Mouse (Mus musculus) ES-Bruce4 (cell line): ENCODE data around the gene Gdpd5. TPM values are rescaled to one million over a fixed set of nuclear protein-coding genes. Genes with fewer than 3 reads are reported as not detected.
A peak's percentile ranks its signal among the peaks of the same experiment; 100 is the strongest.

Experiments
- H3K27ac ChIP-seq: 2 replicates; pipeline ENCODE4 v1.5.1; 2012; ENCODE audit warnings: low read length, inconsistent platforms; ENCODE audit not compliant: insufficient read depth
- H3K27me3 ChIP-seq: 2 replicates; pipeline ENCODE4 v1.6.1; 2012; ENCODE audit warnings: mild to moderate bottlenecking, low read length, inconsistent platforms; ENCODE audit not compliant: control insufficient read depth, poor library complexity, insufficient read depth, severe bottlenecking
- H3K36me3 ChIP-seq: 2 replicates; pipeline ENCODE4 v1.6.1; 2012; ENCODE audit warnings: inconsistent platforms, mild to moderate bottlenecking, low read length, moderate library complexity; ENCODE audit not compliant: control insufficient read depth, poor library complexity, insufficient read depth, severe bottlenecking
- H3K4me1 ChIP-seq: one replicate; pipeline ENCODE4 v1.8.1; 2011; ENCODE audit warnings: low read length; ENCODE audit not compliant: control insufficient read depth, insufficient read depth
- H3K4me3 ChIP-seq: 2 replicates; pipeline ENCODE4 v1.5.1; 2011; ENCODE audit warnings: low read depth, mild to moderate bottlenecking, low read length
- H3K9ac ChIP-seq: 2 replicates; pipeline ENCODE4 v1.6.1; 2012; ENCODE audit warnings: low read depth, mild to moderate bottlenecking, inconsistent platforms; ENCODE audit not compliant: poor library complexity, severe bottlenecking
- H3K9me3 ChIP-seq: replicated peaks from 2 replicates; pipeline ENCODE4 v1.6.1; 2012; ENCODE audit warnings: mild to moderate bottlenecking, low read length, inconsistent platforms; ENCODE audit not compliant: control insufficient read depth, poor library complexity, insufficient read depth, severe bottlenecking
- CTCF ChIP-seq: IDR thresholded peaks from one replicate; pipeline ENCODE4 v1.8.1; 2011; ENCODE audit warnings: low read depth, low read length
- EP300 ChIP-seq: IDR thresholded peaks from 2 replicates; pipeline ENCODE4 v1.6.1; 2011; ENCODE audit warnings: low read depth, low read length; ENCODE audit not compliant: insufficient read depth
- POLR2A ChIP-seq: IDR thresholded peaks from one replicate; pipeline ENCODE4 v1.8.1; 2011; ENCODE audit warnings: low read length; ENCODE audit not compliant: insufficient read depth
- polyA plus RNA-seq: library from polyadenylated mRNA; stranded (reverse); fragments of >200 nt; gene quantifications from 2 replicates; pipeline ENCODE4 v1.2.4, GENCODE M21; 2011; ENCODE audit warnings: low read depth; ENCODE audit not compliant: missing spikeins, insufficient read depth, insufficient read length

Gene Gdpd5
- polyA plus RNA-seq, 1 experiment, result 5.9 TPM

DNA sequence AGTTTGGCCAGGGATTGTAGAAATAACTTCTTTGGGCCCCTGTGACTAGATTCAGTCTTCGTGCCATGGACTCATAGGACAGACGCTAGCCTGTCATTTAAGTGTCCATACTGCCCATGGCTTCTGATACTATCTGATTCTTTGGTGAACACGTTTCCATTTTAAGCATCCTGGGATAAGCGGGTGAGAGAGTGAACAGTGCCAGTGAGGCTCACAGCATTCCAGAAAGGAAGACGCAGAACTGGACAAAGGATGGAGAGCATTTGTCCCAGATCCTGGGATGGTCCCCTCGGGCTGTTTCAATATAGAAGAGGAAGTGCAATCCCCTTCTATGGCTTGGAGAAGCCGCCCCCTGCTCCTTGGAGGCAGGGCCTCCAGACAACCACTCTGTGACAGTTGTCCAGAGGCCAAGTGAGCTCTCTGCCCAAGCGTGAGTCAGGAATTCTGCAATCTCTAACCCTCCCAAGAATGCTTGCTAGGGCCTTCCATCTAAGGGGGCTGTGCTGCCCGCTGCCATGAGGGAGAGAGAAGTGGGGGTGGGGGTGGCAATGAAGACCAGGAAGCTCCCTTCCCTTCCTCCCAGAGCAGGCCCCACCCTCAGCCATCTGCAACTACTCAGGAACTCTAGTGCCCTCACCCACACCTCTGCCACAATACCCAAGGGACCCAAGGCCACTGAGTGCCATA is 24.8 kb upstream of the Gdpd5 start:
- Histone ChIP-seq H3K4me1 (peaks cover 21% of the 10 kb centered on the region), H3K36me3 (no peaks in the 10 kb centered on the region), H3K27me3 (no peaks in the 10 kb centered on the region), H3K9me3 (no peaks in the 10 kb centered on the region), H3K9ac (peak overlapping the region; percentile 31), H3K27ac (peak overlapping the region; percentile 63), H3K4me3 (no peak overlapping the region)
- TF ChIP-seq CTCF (no peak), POLR2A (no peak), EP300 (no peak)

GRCm38 (mm10) chr7:99357201-99357600 is 24.0 kb upstream of the Gdpd5 start:
- H3K27me3 ChIP-seq, result no peaks in the 10 kb centered on the region
- no peak overlapping the region for H3K9ac ChIP-seq
- H3K9me3 ChIP-seq, result no peaks in the 10 kb centered on the region
- TF ChIP-seq POLR2A (no peak), EP300 (no peak)
- H3K4me3 ChIP-seq, result no peak overlapping the region
- no peak overlapping the region for H3K27ac ChIP-seq
- no peaks in the 10 kb centered on the region for H3K36me3 ChIP-seq
- H3K4me1 ChIP-seq, result peaks cover 21% of the 10 kb centered on the region

DNA sequence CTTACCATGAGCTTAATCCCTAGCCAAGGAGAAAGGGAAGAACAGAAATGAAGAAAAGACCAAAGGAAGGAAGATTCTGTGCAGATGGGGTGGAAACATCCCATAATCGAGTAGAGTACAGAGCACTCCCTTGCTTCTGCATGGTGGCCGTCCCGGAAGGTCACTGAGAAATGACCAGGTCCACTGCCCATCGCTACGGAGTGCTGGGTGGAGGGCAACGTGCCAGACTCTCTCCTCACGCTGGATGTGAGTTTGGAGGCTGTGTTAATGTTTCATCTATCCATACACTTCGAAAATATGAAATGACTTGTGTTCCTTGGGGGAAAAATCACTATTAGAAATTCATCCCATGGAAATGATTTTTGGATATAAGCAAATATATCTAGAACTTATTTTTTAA is 22.8 kb upstream of the Gdpd5 start:
- H3K4me1 ChIP-seq, result peaks cover 21% of the 10 kb centered on the region
- H3K4me3 ChIP-seq, result no peak overlapping the region
- H3K9ac ChIP-seq, result no peak overlapping the region
- no peaks in the 10 kb centered on the region for H3K9me3 ChIP-seq
- TF ChIP-seq EP300 (no peak), POLR2A (no peak), CTCF (no peak)
- H3K36me3 ChIP-seq, result no peaks in the 10 kb centered on the region
- H3K27ac ChIP-seq, result no peak overlapping the region
- H3K27me3 ChIP-seq, result no peaks in the 10 kb centered on the region

DNA sequence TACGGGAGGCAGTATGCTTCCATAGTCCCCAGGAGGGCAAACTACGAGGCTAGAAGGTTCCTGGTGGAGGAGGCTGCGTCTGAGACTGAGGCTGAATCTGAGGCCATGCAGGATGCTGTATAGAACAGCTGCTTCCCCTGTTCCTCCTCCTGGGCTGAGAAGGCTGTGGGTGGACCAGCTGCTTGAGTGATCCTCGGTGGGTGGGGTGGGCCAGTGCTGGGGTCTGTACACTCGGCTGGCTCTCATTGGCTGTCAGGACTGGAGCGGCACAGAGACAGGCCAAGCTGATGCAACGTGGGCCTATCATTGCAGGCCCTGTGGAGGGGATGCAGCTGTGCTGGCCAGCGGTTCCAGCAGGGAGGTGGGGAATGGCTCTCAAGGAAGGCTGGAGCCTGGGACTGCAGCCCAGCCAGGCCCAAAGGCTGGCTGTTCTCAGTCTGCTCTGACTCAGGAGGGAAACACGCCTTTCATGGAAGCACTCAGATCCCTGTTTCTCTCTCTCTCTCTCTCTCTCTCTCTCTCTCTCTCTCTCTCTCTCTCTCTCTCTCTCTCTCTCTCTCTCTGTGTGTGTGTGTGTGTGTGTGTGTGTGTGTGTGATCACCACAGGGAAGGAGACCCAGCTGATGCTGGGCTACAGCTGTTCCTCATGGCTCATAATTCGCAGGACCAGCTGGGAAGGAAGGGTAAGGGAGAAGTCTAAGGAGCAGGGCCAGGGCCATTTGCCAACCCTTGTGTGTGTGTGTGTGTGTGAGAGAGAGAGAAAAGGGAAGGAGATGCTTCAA is 21.0 kb upstream of the Gdpd5 start:
- TF ChIP-seq EP300 (peak; percentile 6; the same call in 1 of the 2 replicates), CTCF (no peak), POLR2A (no peak)
- H3K27ac ChIP-seq, result peak overlapping the region; percentile 76
- H3K9me3 ChIP-seq, result no peaks in the 10 kb centered on the region
- no peaks in the 10 kb centered on the region for H3K36me3 ChIP-seq
- no peaks in the 10 kb centered on the region for H3K27me3 ChIP-seq
- no peak overlapping the region for H3K4me3 ChIP-seq
- peak overlapping the region; percentile 30; the same call in 1 of the 2 replicates for H3K9ac ChIP-seq
- peaks cover 17% of the 10 kb centered on the region for H3K4me1 ChIP-seq

GRCm38 (mm10) chr7:99360803-99361414 is 20.3 kb upstream of the Gdpd5 start:
- Histone ChIP-seq H3K9me3 (no peaks in the 10 kb centered on the region), H3K4me1 (peaks cover 14% of the 10 kb centered on the region), H3K36me3 (no peaks in the 10 kb centered on the region), H3K4me3 (no peak overlapping the region), H3K9ac (0 out of 2 replicates have a peak overlapping the region, but pooled peaks have one; percentile 12), H3K27ac (peak overlapping the region; percentile 45), H3K27me3 (no peaks in the 10 kb centered on the region)
- TF ChIP-seq EP300 (0 out of 2 replicates have a peak, but pooled peaks have one; percentile 8), CTCF (no peak)

DNA sequence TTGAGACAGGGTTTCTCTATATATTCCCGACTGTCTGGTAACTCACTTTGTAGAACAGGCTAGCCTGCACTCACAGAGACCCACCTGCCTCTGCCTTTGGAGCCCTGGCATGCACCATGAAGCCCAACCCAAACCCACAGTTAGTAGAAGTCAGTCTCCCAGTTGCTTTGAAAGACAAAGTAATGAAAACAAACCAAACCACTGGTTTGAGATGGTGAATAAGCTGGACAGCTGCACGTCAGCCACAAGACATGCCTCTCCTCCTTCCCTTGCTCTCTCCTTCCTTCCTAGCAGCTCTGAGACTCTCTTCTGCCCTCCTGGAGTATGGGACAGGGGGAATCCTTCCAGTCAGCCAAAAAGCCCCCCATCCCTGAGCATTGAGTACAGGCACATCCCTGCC is 19.1 kb upstream of the Gdpd5 start:
- Histone ChIP-seq H3K4me1 (peaks cover 7% of the 10 kb centered on the region), H3K9me3 (no peaks in the 10 kb centered on the region), H3K27ac (no peak overlapping the region), H3K4me3 (no peak overlapping the region), H3K9ac (no peak overlapping the region), H3K36me3 (no peaks in the 10 kb centered on the region), H3K27me3 (no peaks in the 10 kb centered on the region)
- no peak for TF ChIP-seq CTCF
- TF ChIP-seq EP300, result no peak
- TF ChIP-seq POLR2A, result no peak
